Mouse (Mus musculus) leukemia stem cell, adult 10-12 weeks (primary cell): ENCODE data around the gene Ttf1. TPM values are rescaled to one million over a fixed set of nuclear protein-coding genes. Genes with fewer than 3 reads are reported as not detected.

Experiments
- polyA plus RNA-seq: library from polyadenylated mRNA; stranded (reverse); fragments of >175 nt; gene quantifications from 2 replicates; pipeline ENCODE4 v1.2.3, GENCODE M21; 2012; ENCODE audit warnings: low replicate concordance

Gene Ttf1
- 1.9 and 4.4 TPM in 2 replicates for polyA plus RNA-seq

DNA sequence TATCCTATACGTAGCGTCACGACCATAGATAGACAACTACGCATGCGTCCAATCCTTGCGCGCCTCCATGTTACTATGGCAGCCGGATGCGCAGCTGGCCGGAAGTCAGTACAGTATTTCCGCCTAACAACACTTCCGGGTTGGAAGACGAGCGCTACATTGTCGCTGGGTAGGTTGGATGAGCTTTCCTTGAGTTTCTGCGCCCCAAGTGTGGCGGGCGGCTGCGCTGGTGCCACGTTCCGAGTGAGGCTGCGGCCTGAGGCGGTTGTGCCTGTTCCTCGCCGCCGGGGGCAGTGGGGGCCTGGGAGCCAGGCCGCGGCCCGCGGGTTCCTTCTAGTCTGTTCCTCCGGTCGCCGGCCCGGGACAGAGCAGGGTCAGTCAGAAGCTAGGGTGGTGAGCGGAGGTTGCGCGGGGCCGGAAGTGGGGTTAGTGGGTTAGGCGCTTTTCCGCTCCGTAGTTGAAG is at the start of gene Ttf1:
TSS of gene Ttf1 (plus strand) at position 128 of the 463 bp plus-strand sequence.

DNA sequence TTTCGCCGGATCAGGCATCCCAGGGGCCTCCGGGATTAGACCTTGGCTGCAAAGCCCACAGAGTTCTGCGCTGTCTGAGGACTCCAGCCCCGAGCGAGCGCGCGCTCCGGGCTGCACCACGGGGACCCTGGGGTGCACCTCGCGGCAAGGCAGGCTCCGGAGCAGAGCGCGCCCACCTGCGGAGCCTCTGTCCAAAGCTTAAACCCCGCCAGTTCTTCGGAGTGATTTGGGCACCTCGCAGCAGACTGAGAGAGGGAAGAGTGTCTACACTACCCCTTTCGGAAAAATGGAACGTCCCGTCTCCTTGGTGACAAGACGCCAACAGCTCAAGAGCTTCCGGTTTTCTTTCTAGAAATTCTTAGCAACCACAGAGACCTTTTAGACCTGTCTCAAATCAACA is 5.1 kb upstream of the Ttf1 start, which contains the start of gene Cfap77:
TSS of gene Cfap77 (minus strand) at position 76 of the 400 bp plus-strand sequence.

DNA sequence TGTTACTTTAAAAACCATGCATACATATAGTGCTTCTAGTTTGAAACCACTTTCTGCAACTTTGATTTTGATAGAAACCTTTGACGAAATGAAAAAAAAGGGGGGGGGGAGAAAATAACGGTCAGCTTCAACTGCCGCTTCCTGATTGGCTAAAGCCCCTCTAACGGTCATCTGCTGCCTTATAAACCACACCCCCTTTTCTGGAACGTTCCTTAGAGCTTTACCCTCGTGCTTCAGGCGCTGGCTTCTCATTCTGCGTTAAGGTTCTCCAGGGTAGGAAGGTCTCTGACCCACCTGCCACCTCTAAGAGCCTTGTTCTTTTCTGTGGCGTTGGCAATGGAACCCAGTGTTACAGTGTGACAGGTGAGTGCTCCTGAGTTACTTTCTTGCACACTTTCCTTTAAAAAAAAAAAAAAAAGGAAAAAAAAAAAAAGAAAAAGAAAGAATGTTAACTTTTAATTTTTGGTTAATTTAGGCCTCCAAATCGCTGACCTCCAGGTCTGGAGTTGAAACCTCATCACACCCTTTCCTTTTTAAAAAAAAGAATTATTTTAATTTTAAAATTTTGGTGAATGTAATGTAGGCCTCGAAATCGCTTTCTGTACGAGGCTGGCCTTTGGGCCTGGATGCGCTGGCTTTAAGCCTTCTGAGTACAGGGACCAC is 64.0 kb downstream of the Ttf1 start, which contains the start of gene Setx:
TSS of gene Setx (plus strand) at position 275 of the 663 bp plus-strand sequence.

Other genes starting within 250 kb of the Ttf1 start
- gene Gtf3c4, start 219.9 kb upstream of the Ttf1 start, polyA plus RNA-seq: 18.0 and 22.4 TPM in 2 replicates
- gene Ddx31, start 219.9 kb upstream of the Ttf1 start, polyA plus RNA-seq: 1.2 and 8.3 TPM in 2 replicates
- gene Barhl1, start 143.6 kb upstream of the Ttf1 start, polyA plus RNA-seq: not detected in 2 replicates
- gene Cfap77, start 5.2 kb upstream of the Ttf1 start, polyA plus RNA-seq: 0.13 and 0.43 TPM in 2 replicates
- 3.0 and 6.5 TPM in 2 replicates for gene Setx, start 63.9 kb downstream of the Ttf1 start, polyA plus RNA-seq
- 15.1 and 15.4 TPM in 2 replicates for gene Ntng2, start 192.7 kb downstream of the Ttf1 start, polyA plus RNA-seq